Mouse (Mus musculus) midbrain, postnatal 0 days (tissue): ENCODE data around the gene Pms2. TPM values are rescaled to one million over a fixed set of nuclear protein-coding genes. Genes with fewer than 3 reads are reported as not detected.
A peak's percentile ranks its signal among the peaks of the same experiment; 100 is the strongest.

Experiments used
- ATAC-seq: fragments of 200-750 bp; cut with Nextera tagmentation; 2 replicates; pipeline ENCODE4 v1.8.0; 2017; ENCODE audit warnings: moderate number of reproducible peaks, mild to moderate bottlenecking, moderate TSS enrichment, moderate library complexity; ENCODE audit not compliant: low FRiP score
- DNase-seq: peaks from one replicate; pipeline ENCODE4 v3.0.0-alpha.2; 2015; ENCODE audit warnings: low spot score
- H3K27ac ChIP-seq: fragments of 300-500 bp; sonication (generic); 2 replicates; pipeline ENCODE4 v1.5.1; 2014; ENCODE audit warnings: low read depth, mild to moderate bottlenecking, low read length, mixed read lengths
- H3K27me3 ChIP-seq: fragments of 300-500 bp; sonication (generic); 2 replicates; pipeline ENCODE4 v1.6.1; 2014; ENCODE audit warnings: low read length, control low read depth, mixed read lengths; ENCODE audit not compliant: insufficient read depth
- H3K36me3 ChIP-seq: fragments of 300-500 bp; sonication (generic); 2 replicates; pipeline ENCODE4 v1.6.1; 2014; ENCODE audit warnings: low read length, control low read depth, mixed read lengths; ENCODE audit not compliant: insufficient read depth
- H3K4me1 ChIP-seq: fragments of 300-500 bp; sonication (generic); 2 replicates; pipeline ENCODE4 v1.6.1; 2014; ENCODE audit warnings: mild to moderate bottlenecking, control low read depth, antibody characterized with exemption, low read length, mixed read lengths; ENCODE audit not compliant: insufficient read depth
- H3K4me2 ChIP-seq: fragments of 300-500 bp; sonication (generic); 2 replicates; pipeline ENCODE4 v1.6.1; 2014; ENCODE audit warnings: low read depth, mild to moderate bottlenecking, low read length, mixed read lengths; ENCODE audit not compliant: poor library complexity, severe bottlenecking
- H3K4me3 ChIP-seq: fragments of 300-500 bp; sonication (generic); 2 replicates; pipeline ENCODE4 v1.5.1; 2014; ENCODE audit warnings: low read depth, mild to moderate bottlenecking, low read length, moderate library complexity
- H3K9ac ChIP-seq: fragments of 300-500 bp; sonication (generic); replicated peaks from 2 replicates; pipeline ENCODE4 v1.6.1; 2014; ENCODE audit warnings: mild to moderate bottlenecking, low read length, moderate library complexity, mixed read lengths; ENCODE audit not compliant: poor library complexity, severe bottlenecking
- H3K9me3 ChIP-seq: fragments of 300-500 bp; sonication (generic); 2 replicates; pipeline ENCODE4 v1.6.1; 2016; ENCODE audit warnings: low read length, control low read depth
- CTCF ChIP-seq: IDR thresholded peaks from 2 replicates; pipeline ENCODE4 v1.5.1; 2016; ENCODE audit warnings: antibody characterized with exemption, mild to moderate bottlenecking
- WGBS: fragments of 180-500 bp; shearing (Covaris S2); extraction: QIAGEN DNeasy Blood & Tissue Kit; methylation state at CpG from one replicate; pipeline ENCODE4 v1.1.7; 2014; 5-methylcytosine and 5-hydroxymethylcytosine counted together
- polyA plus RNA-seq: library from polyadenylated mRNA; unstranded; fragments of >200 nt; fragmentation: Nextera tagmentation; extraction: Ambion mirVana; gene quantifications from 2 replicates; pipeline ENCODE4 v1.2.1, GENCODE M21; 2015
- total RNA-seq: library from RNA; depleted of rRNA; stranded (reverse); fragments of >200 nt; gene quantifications from 2 replicates; pipeline ENCODE4 v1.2.3, GENCODE M21; 2014; rRNA removed

Gene Pms2
- total and polyA plus RNA-seq, 2 experiments from 2014 or later: 14.0 to 24.8 TPM

DNA sequence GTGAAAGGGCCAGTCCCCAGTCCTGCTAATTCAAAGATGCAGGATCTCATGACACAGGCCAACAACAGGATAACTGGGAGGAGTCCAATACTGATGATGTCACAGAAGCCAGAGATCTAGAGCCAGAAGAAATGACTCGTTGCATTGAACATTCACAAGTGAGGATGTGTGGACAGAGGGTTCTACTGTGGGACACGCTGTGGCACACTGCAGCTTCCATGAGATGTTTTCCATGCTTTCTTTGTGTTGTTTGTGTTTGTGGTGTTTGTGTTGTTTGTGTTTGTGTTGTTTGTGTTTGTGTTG, 65.8 kb downstream of the Pms2 start:
- no peak overlapping the region for H3K4me2 ChIP-seq
- H3K4me1 ChIP-seq: no peaks in the 10 kb centered on the region
- TF ChIP-seq CTCF: no peak
- H3K9ac ChIP-seq: no peak overlapping the region
- H3K36me3 ChIP-seq: no peaks in the 10 kb centered on the region
- 56% methylated on average over 2 of the region's 2 CpGs for WGBS
- no peak for DNase-seq
- no peak overlapping the region for H3K27ac ChIP-seq
- no peaks in the 10 kb centered on the region for H3K9me3 ChIP-seq
- no peaks in the 10 kb centered on the region for H3K27me3 ChIP-seq
- ATAC-seq: no peak
- H3K4me3 ChIP-seq: no peak overlapping the region

DNA sequence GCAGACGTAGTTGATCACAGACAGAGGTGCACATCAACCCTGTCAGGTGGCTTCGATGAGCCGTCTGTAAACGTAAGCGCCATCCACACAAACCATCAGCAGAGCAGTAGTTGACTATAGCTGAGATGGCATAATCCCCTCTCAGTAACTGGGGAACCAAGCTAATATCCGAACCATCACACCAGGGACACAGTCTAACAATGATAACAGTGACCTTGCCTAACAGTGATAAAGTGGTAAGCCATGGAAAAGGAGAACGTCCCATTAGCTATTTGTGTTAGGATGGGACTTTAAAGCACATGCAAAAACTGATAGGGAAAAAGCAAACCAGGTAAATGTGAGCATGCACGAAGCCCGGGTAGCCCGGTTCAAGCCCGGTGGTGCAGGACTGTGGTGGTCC, 66.5 kb downstream of the Pms2 start:
- Histone ChIP-seq H3K9me3 (no peaks in the 10 kb centered on the region), H3K4me2 (no peak overlapping the region), H3K9ac (no peak overlapping the region), H3K36me3 (no peaks in the 10 kb centered on the region), H3K27me3 (no peaks in the 10 kb centered on the region), H3K4me1 (no peaks in the 10 kb centered on the region), H3K4me3 (no peak overlapping the region), H3K27ac (no peak overlapping the region)
- DNase-seq: no peak
- 87% methylated on average over 11 of the region's 11 CpGs for WGBS
- no peak for ATAC-seq
- no peak for TF ChIP-seq CTCF

DNA sequence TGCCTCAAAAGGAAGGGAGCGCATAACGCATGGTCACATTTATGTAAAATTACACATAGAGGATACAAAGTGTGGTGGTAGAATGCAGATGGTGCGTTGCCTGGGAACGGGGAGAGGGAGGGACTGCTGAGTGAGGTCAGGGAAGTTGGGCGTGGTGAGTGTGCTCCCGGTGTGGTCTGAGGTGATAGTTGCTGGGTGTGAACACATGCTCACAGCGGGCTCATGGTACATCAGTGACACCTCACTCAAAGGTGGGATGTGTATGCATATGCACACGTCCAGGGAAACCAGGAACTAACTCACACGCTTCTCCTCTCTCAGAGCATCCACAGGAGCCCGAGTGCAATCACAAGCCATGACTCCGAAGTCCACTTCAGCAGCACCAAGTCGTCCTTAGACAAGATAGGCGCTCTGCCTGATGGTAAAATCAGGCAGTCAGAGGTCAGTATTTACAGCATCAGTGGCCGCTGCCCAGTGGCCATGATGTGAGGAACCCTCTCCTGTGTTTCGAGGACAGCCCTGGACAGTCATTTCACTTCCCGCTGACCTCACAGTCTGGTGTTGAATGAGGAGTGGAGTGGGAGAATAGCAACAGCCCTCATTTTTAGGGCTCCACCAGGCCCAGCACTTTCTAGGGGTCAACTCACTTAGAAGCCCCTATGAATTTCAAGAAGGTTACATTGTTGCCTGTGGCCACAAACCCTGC, 67.1 kb downstream of the Pms2 start:
- Histone ChIP-seq H3K4me1 (no peaks in the 10 kb centered on the region), H3K36me3 (no peaks in the 10 kb centered on the region), H3K27ac (no peak overlapping the region), H3K9me3 (no peaks in the 10 kb centered on the region), H3K9ac (no peak overlapping the region), H3K4me3 (no peak overlapping the region), H3K4me2 (no peak overlapping the region), H3K27me3 (no peaks in the 10 kb centered on the region)
- ATAC-seq (no peak), DNase-seq (no peak)
- 82% methylated on average over 16 of the region's 16 CpGs for WGBS
- no peak for TF ChIP-seq CTCF

DNA sequence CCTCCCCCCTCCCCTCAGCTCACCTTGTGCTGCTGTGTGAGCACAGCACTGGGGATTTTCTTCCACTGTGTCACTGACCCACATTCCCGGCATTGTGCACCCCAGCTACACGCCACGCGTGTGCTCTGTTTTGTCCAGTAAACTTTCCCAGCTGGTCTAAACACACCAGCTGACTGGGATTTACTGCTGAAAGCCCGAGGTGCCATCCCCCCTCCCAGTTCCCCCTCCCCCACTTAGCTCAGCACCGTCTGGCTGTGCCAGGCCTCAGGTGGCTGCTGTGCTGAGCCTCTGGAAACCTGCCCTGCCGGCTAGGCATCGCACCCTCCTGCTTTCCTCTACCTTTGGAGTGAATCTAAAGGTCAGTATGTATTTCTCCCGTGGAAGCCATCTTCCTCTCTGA, 71.1 kb downstream of the Pms2 start:
- Histone ChIP-seq H3K9ac (no peak overlapping the region), H3K36me3 (peaks cover 4% of the 10 kb centered on the region; the same call in 1 of the 2 replicates), H3K4me1 (no peaks in the 10 kb centered on the region), H3K27me3 (no peaks in the 10 kb centered on the region), H3K4me2 (no peak overlapping the region), H3K4me3 (no peak overlapping the region), H3K9me3 (no peaks in the 10 kb centered on the region), H3K27ac (no peak overlapping the region)
- 22% methylated on average over 9 of the region's 9 CpGs for WGBS
- ATAC-seq (no peak), DNase-seq (peak; percentile 7)
- TF ChIP-seq CTCF: no peak

DNA sequence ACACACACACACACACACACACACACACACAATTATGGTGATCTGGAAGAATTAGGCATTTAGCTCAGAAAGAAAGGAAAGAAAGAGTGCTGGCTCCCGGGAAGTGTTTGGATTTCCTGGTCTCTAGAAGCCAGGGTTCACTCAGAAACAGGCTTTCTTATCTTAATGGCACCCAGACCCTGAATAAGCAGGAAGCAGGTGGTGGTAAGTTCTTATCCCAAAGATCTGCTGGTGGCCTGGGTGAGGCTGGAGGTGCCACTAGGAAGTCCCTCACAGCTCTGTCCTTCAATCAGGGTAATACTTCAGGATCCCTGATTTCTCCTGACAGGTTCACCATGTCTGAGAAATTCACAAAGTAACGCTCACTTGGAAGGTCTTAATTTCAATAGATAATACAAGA, 72.6 kb downstream of the Pms2 start:
- Histone ChIP-seq H3K36me3 (peaks cover 14% of the 10 kb centered on the region), H3K4me1 (no peaks in the 10 kb centered on the region), H3K27ac (no peak overlapping the region), H3K9me3 (no peaks in the 10 kb centered on the region), H3K4me3 (no peak overlapping the region), H3K4me2 (no peak overlapping the region), H3K27me3 (no peaks in the 10 kb centered on the region), H3K9ac (no peak overlapping the region)
- TF ChIP-seq CTCF: no peak
- WGBS: 84% methylated on average over 2 of the region's 2 CpGs
- DNase-seq (no peak), ATAC-seq (no peak)

Other genes starting within 250 kb of the Pms2 start
- gene Usp42, start 177.7 kb upstream of the Pms2 start, total RNA-seq: 23.1 and 24.3 TPM in 2 replicates
- 18.8 TPM in 2 replicates for gene Usp42, start 177.7 kb upstream of the Pms2 start, polyA plus RNA-seq
- 24.9 and 28.8 TPM in 2 replicates for gene Eif2ak1, start 92.2 kb upstream of the Pms2 start, total RNA-seq
- gene Eif2ak1, start 92.2 kb upstream of the Pms2 start, polyA plus RNA-seq: 32.6 and 34.8 TPM in 2 replicates
- gene Ankrd61, start 12.3 kb upstream of the Pms2 start, total RNA-seq: not detected in 2 replicates
- gene Ankrd61, start 12.3 kb upstream of the Pms2 start, polyA plus RNA-seq: 0.21 and 0.26 TPM in 2 replicates
- gene Aimp2, start 117 bp upstream of the Pms2 start, total RNA-seq: 52.9 and 64.0 TPM in 2 replicates
- gene Aimp2, start 117 bp upstream of the Pms2 start, polyA plus RNA-seq: 68.4 and 74.7 TPM in 2 replicates
- gene Gm42421, start 18.2 kb downstream of the Pms2 start, total RNA-seq: 0.76 TPM in 1 of 2 replicates, not detected in the other
- 1.1 and 2.4 TPM in 2 replicates for gene Gm42421, start 18.2 kb downstream of the Pms2 start, polyA plus RNA-seq
- gene Rsph10b, start 23.1 kb downstream of the Pms2 start, total RNA-seq: 4.1 and 5.8 TPM in 2 replicates
- gene Rsph10b, start 23.1 kb downstream of the Pms2 start, polyA plus RNA-seq: 4.2 and 6.8 TPM in 2 replicates
- 46.9 and 72.6 TPM in 2 replicates for gene Ccz1, start 104.9 kb downstream of the Pms2 start, total RNA-seq
- gene Ccz1, start 104.9 kb downstream of the Pms2 start, polyA plus RNA-seq: 69.3 and 70.3 TPM in 2 replicates
- not detected in 2 replicates for gene Ocm, start 116.7 kb downstream of the Pms2 start, total RNA-seq
- 0.25 and 0.43 TPM in 2 replicates for gene Ocm, start 116.7 kb downstream of the Pms2 start, polyA plus RNA-seq
- 67.2 and 69.9 TPM in 2 replicates for gene Lmtk2, start 190.5 kb downstream of the Pms2 start, total RNA-seq
- 7.1 and 7.3 TPM in 2 replicates for gene Lmtk2, start 190.5 kb downstream of the Pms2 start, polyA plus RNA-seq